Mouse (Mus musculus): ENCODE measurements around the gene Mmp23.
"Not testable (repeated sequence)": the region's sequence is repeated elsewhere in the genome, so short reads cannot be mapped to it uniquely, and the experiment has no call there.

Mmp23 gene

GRCm38 (mm10) chr4:155660641-155661040 lies 7.5 kb upstream of the Mmp23 start:
- no peak for TF ChIP-seq GATA4 (IDR thresholded peaks at IDR 0.05; ENCODE audit: insufficient replicate concordance, low read length)

- no peak for TF ChIP-seq GATA4 (IDR thresholded peaks at IDR 0.05; ENCODE audit: insufficient replicate concordance, low read length)
Measured at GRCm38 (mm10) chr4:155658961-155659360, 5.8 kb upstream of the Mmp23 start.

DNA sequence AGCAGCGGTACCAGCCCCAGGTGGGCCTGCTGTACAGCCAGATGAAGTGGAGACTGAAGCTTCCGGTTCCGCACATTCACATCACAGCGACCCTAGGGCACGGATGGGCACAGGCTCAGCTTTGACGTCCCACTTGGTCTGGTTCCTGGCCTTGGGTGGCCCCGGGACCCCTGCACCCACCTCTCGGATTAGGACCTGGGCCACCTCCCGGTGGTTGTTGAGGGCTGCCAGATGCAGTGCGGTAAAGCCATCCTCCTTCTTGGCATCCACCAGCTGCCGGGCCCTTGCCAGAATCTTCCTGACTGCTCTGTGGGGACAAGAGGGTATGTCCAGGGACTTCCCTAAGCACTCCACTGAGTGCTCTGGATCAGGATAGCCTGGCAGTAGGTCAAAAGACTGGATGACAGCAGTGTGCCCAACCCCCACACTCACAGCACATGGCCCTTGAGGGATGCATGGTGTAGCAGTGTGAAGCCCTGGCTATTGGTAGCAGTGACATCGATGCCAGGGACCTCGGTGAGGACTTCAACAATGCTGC lies 3.1 kb upstream of the Mmp23 start:
- no peak for TF ChIP-seq GATA4 (IDR thresholded peaks at IDR 0.05; ENCODE audit: insufficient replicate concordance, low read length)

GRCm38 (mm10) chr4:155654456-155655298 lies 1.5 kb upstream of the Mmp23 start:
- TF ChIP-seq GATA4 (IDR thresholded peaks at IDR 0.05; ENCODE audit: insufficient replicate concordance, low read length), result no peak

DNA sequence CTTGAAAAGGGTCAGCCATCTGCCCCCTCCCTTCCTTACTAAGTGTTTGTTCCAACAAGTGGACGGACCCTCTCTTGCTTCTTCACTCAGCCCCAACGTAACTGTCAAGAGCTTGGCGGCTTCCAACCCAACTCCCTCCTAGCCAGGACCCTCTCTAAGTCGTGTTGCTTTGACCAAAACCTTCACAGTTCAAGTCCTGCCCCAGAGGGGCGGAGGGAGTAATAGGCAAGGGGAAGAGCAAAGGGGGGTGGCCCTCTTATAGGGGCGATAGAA lies 935 bp upstream of the Mmp23 start:
- TF ChIP-seq GATA4 (IDR thresholded peaks at IDR 0.05; ENCODE audit: insufficient replicate concordance, low read length), result no peak

- no peak for TF ChIP-seq GATA4 (IDR thresholded peaks at IDR 0.05; ENCODE audit: insufficient replicate concordance, low read length)
Measured at GRCm38 (mm10) chr4:155653451-155654182, 433 bp upstream of the Mmp23 start.

- TF ChIP-seq GATA4 (IDR thresholded peaks at IDR 0.05; ENCODE audit: insufficient replicate concordance, low read length), result no peak
Measured at GRCm38 (mm10) chr4:155652283-155653085, 700 bp downstream of the Mmp23 start.

GRCm38 (mm10) chr4:155651553-155652269 lies 1.5 kb downstream of the Mmp23 start:
- TF ChIP-seq GATA4 (IDR thresholded peaks at IDR 0.05; ENCODE audit: insufficient replicate concordance, low read length), result no peak

GRCm38 (mm10) chr4:155649355-155649754 lies 3.8 kb downstream of the Mmp23 start:
- no peak for TF ChIP-seq GATA4 (IDR thresholded peaks at IDR 0.05; ENCODE audit: insufficient replicate concordance, low read length)

GRCm38 (mm10) chr4:155645721-155646120 lies 7.5 kb downstream of the Mmp23 start:
- TF ChIP-seq GATA4 (IDR thresholded peaks at IDR 0.05; ENCODE audit: insufficient replicate concordance, low read length), result no peak

- not testable (repeated sequence) for TF ChIP-seq GATA4 (IDR thresholded peaks at IDR 0.05; ENCODE audit: insufficient replicate concordance, low read length)
Measured at GRCm38 (mm10) chr4:155645308-155645707, 7.9 kb downstream of the Mmp23 start, which contains the start of gene Gm10563. Gm10563 (minus strand) TSS chr4:155645408.

GRCm38 (mm10) chr4:155643531-155643930 lies 9.7 kb downstream of the Mmp23 start:
- no peak for TF ChIP-seq GATA4 (IDR thresholded peaks at IDR 0.05; ENCODE audit: insufficient replicate concordance, low read length)

GRCm38 (mm10) chr4:155635766-155636499 lies 17.3 kb downstream of the Mmp23 start:
- no peak for TF ChIP-seq GATA4 (IDR thresholded peaks at IDR 0.05; ENCODE audit: insufficient replicate concordance, low read length)

- TF ChIP-seq GATA4 (IDR thresholded peaks at IDR 0.05; ENCODE audit: insufficient replicate concordance, low read length), result no peak
Measured at GRCm38 (mm10) chr4:155630267-155630666, 22.9 kb downstream of the Mmp23 start.
